Mouse (Mus musculus) thymus, adult 2 months (tissue): ENCODE measurements around the gene Gm49378.

Source experiments
- CTCF ChIP-seq: fragments of 200-500 bp; IDR thresholded peaks from 2 replicates; pipeline ENCODE4 v1.5.1; 2012; ENCODE audit warnings: mild to moderate bottlenecking, control low read depth, low read length, moderate library complexity, borderline replicate concordance; ENCODE audit not compliant: control insufficient read depth, poor library complexity, insufficient read depth; ENCODE audit errors: extremely low read depth
- POLR2A ChIP-seq: fragments of 200-500 bp; IDR thresholded peaks from 2 replicates; pipeline ENCODE4 v1.6.1; 2012; ENCODE audit warnings: mild to moderate bottlenecking, low read length, control low read depth, moderate library complexity; ENCODE audit not compliant: control insufficient read depth, poor library complexity, insufficient read depth; ENCODE audit errors: extremely low read depth

DNA sequence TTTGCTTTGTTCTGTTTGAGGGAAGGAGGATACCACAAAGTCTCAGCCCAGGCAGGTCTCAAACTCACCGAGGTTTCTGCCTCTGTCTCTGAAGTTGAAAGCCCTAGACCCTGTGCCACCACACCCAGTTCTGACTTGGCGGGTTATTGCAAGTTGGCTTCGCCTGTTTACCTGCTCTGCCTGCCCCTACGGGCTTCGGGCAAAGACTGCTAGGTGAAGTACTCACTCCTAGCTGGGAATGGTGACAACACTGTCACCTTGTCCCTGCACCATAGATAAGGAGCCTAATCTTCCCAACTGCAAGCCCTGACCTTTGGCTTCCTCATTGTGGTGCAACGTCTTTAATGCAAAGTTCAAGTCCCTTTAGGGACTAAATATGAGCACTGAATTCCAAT is 52.1 kb downstream of the Gm49378 start:
- TF ChIP-seq CTCF (no peak), POLR2A (no peak)
